Mouse (Mus musculus) kidney, adult 2 months (tissue): Measurements from ENCODE around the gene Ercc4.

ENCODE experiments used
- CTCF ChIP-seq: fragments of 200-500 bp; conservative IDR thresholded peaks from 2 replicates; pipeline ENCODE4 v1.5.1; 2011; ENCODE audit warnings: low read depth, mild to moderate bottlenecking, control low read depth, low read length, moderate library complexity, mixed read lengths; ENCODE audit not compliant: insufficient read depth, insufficient read length
- POLR2A ChIP-seq: fragments of 200-500 bp; IDR thresholded peaks from one replicate; pipeline ENCODE4 v1.6.1; 2011; ENCODE audit warnings: low read depth, low read length, control low read depth

- TF ChIP-seq CTCF (no peak), POLR2A (no peak)
Measured at GRCm38 (mm10) chr16:13161516-13161915, 52.0 kb downstream of the Ercc4 start.
